8 mouse cellular contexts compared by ENCODE assay signal in genomic region chr15:85652431-85652830, GRCm38 (mm10).
DNase-seq lines count a peak whose midpoint lies in the region; ATAC-seq and TF ChIP-seq lines count a peak whose summit lies in the region.

No protein-coding gene starts in this region.

- no peak overlapping the region for H3K4me3 ChIP-seq in forebrain, embryonic 13.5 days
- no peak overlapping the region for H3K4me3 ChIP-seq in forebrain, embryonic 11.5 days (ENCODE audit: low read depth, low read length)
- H3K4me3 ChIP-seq in limb, embryonic 12.5 days (replicated peaks), result no peak overlapping the region
- no peak overlapping the region for H3K4me3 ChIP-seq in limb, embryonic 10.5 days
- H3K4me3 ChIP-seq in forebrain, postnatal 0 days (ENCODE audit: low read depth, low read length), result no peak overlapping the region
- peak overlapping the region; percentile 30 for H3K4me3 ChIP-seq in myocyte

- no peak for TF ChIP-seq CTCF in forebrain, postnatal 0 days (IDR thresholded peaks at IDR 0.05; ENCODE audit: low read depth)

- no peaks in the 10 kb centered on the region for H3K9me3 ChIP-seq in forebrain, embryonic 13.5 days (replicated peaks)
- H3K9me3 ChIP-seq in forebrain, embryonic 11.5 days (ENCODE audit: control insufficient read depth, low read length), result no peaks in the 10 kb centered on the region
- no peaks in the 10 kb centered on the region for H3K9me3 ChIP-seq in limb, embryonic 12.5 days
- H3K9me3 ChIP-seq in limb, embryonic 10.5 days (replicated peaks), result no peaks in the 10 kb centered on the region
- H3K9me3 ChIP-seq in forebrain, postnatal 0 days (ENCODE audit: low read length), result no peaks in the 10 kb centered on the region

- DNase-seq in forebrain, embryonic 11.5 days (ENCODE audit: low spot score), result no peak
- DNase-seq in limb, embryonic 10.5 days (ENCODE audit: low spot score), result no peak
- DNase-seq in forebrain, postnatal 0 days, result no peak
- no peak for DNase-seq in thymus, postnatal 0 days (ENCODE audit: low spot score)
- DNase-seq in gastrocnemius, postnatal 25 days, result no peak

- H3K4me2 ChIP-seq in forebrain, embryonic 13.5 days, result peak overlapping the region; percentile 70
- H3K4me2 ChIP-seq in forebrain, embryonic 11.5 days (ENCODE audit: low read depth, low read length, severe bottlenecking), result no peak overlapping the region
- 0 out of 2 replicates have a peak overlapping the region, but pooled peaks have one; percentile 52 for H3K4me2 ChIP-seq in limb, embryonic 12.5 days
- peak overlapping the region; percentile 77 for H3K4me2 ChIP-seq in forebrain, postnatal 0 days (ENCODE audit: low read depth)
- peak overlapping the region; percentile 91 for H3K4me2 ChIP-seq in myocyte (ENCODE audit: low read depth)

- WGBS in forebrain, embryonic 13.5 days, result 76% methylated on average over 5 of the region's 5 CpGs
- 80% methylated on average over 5 of the region's 5 CpGs for WGBS in forebrain, embryonic 11.5 days
- 82% methylated on average over 5 of the region's 5 CpGs for WGBS in limb, embryonic 12.5 days
- 88% methylated on average over 5 of the region's 5 CpGs for WGBS in limb, embryonic 10.5 days
- 40% methylated on average over 5 of the region's 5 CpGs for WGBS in forebrain, postnatal 0 days

- peaks cover 58% of the 10 kb centered on the region for H3K4me1 ChIP-seq in forebrain, embryonic 13.5 days
- peaks cover 11% of the 10 kb centered on the region; the same call in 1 of the 2 replicates for H3K4me1 ChIP-seq in forebrain, embryonic 11.5 days (replicated peaks; ENCODE audit: control insufficient read depth, insufficient read depth, low read length)
- peaks cover 30% of the 10 kb centered on the region for H3K4me1 ChIP-seq in limb, embryonic 12.5 days (replicated peaks)
- peaks cover 21% of the 10 kb centered on the region for H3K4me1 ChIP-seq in limb, embryonic 10.5 days
- peaks cover 37% of the 10 kb centered on the region for H3K4me1 ChIP-seq in forebrain, postnatal 0 days (ENCODE audit: insufficient read depth)

- peaks cover 44% of the 10 kb centered on the region for H3K27me3 ChIP-seq in forebrain, embryonic 13.5 days
- H3K27me3 ChIP-seq in forebrain, embryonic 11.5 days (ENCODE audit: control insufficient read depth, insufficient read depth, low read length), result peaks cover 66% of the 10 kb centered on the region
- H3K27me3 ChIP-seq in limb, embryonic 12.5 days, result peaks cover 22% of the 10 kb centered on the region
- H3K27me3 ChIP-seq in limb, embryonic 10.5 days (ENCODE audit: low read depth, poor library complexity, severe bottlenecking), result peaks cover 93% of the 10 kb centered on the region
- no peaks in the 10 kb centered on the region for H3K27me3 ChIP-seq in forebrain, postnatal 0 days (ENCODE audit: insufficient read depth, low read length)
- H3K27me3 ChIP-seq in myocyte (ENCODE audit: control insufficient read depth, insufficient read depth, insufficient read length), result no peaks in the 10 kb centered on the region

- no peak overlapping the region for H3ac ChIP-seq in myocyte (ENCODE audit: control insufficient read depth, insufficient read length)

- 0 out of 2 replicates have a peak, but pooled peaks have one; percentile 2 for ATAC-seq in forebrain, embryonic 13.5 days
- ATAC-seq in forebrain, embryonic 11.5 days (replicated peaks; ENCODE audit: low FRiP score), result no peak
- no peak for ATAC-seq in limb, embryonic 12.5 days (ENCODE audit: insufficient number of reproducible peaks, insufficient read depth, low FRiP score, low TSS enrichment, low read depth)
- ATAC-seq in forebrain, postnatal 0 days, result no peak

- H3K27ac ChIP-seq in forebrain, embryonic 13.5 days, result peak overlapping the region; percentile 99
- no peak overlapping the region for H3K27ac ChIP-seq in forebrain, embryonic 11.5 days (ENCODE audit: low read depth, low read length)
- peak overlapping the region; percentile 94; the same call in 1 of the 2 replicates for H3K27ac ChIP-seq in limb, embryonic 12.5 days
- no peak overlapping the region for H3K27ac ChIP-seq in limb, embryonic 10.5 days
- peak overlapping the region; percentile 99 for H3K27ac ChIP-seq in forebrain, postnatal 0 days (ENCODE audit: low read depth, low read length)

- H3K9ac ChIP-seq in forebrain, embryonic 13.5 days, result peak overlapping the region; percentile 78
- H3K9ac ChIP-seq in forebrain, embryonic 11.5 days (ENCODE audit: low read length), result no peak overlapping the region
- H3K9ac ChIP-seq in limb, embryonic 12.5 days (replicated peaks), result no peak overlapping the region
- peak overlapping the region; percentile 81 for H3K9ac ChIP-seq in forebrain, postnatal 0 days

- TF ChIP-seq POLR2A in myocyte (IDR thresholded peaks at IDR 0.05; ENCODE audit: insufficient read length, low read depth), result no peak

- H3K36me3 ChIP-seq in forebrain, embryonic 13.5 days (ENCODE audit: poor library complexity, severe bottlenecking), result no peaks in the 10 kb centered on the region
- H3K36me3 ChIP-seq in forebrain, embryonic 11.5 days (ENCODE audit: control insufficient read depth, insufficient read depth, low read length), result no peaks in the 10 kb centered on the region
- no peaks in the 10 kb centered on the region for H3K36me3 ChIP-seq in limb, embryonic 12.5 days
- no peaks in the 10 kb centered on the region for H3K36me3 ChIP-seq in limb, embryonic 10.5 days
- H3K36me3 ChIP-seq in forebrain, postnatal 0 days (ENCODE audit: insufficient read depth), result no peaks in the 10 kb centered on the region
- H3K36me3 ChIP-seq in myocyte (ENCODE audit: control insufficient read depth, insufficient read depth), result no peaks in the 10 kb centered on the region

- H3K79me2 ChIP-seq in myocyte (ENCODE audit: control insufficient read depth, insufficient read depth), result peaks cover 33% of the 10 kb centered on the region

TF ChIP-seq in myocyte, 11 proteins besides CTCF, POLR2A, EP300 and RAD21:
- TF ChIP-seq REST (IDR thresholded peaks at IDR 0.05; ENCODE audit: insufficient read depth, insufficient read length) (no peak), TCF12 (IDR thresholded peaks at IDR 0.05; ENCODE audit: insufficient read depth, poor library complexity, severe bottlenecking) (no peak), MYOD1 (IDR thresholded peaks at IDR 0.05; ENCODE audit: control insufficient read depth in 1 of 3, insufficient read length in 2 of 3, low read depth in 2 of 3) (no peak), CEBPB (IDR thresholded peaks at IDR 0.05; ENCODE audit: insufficient read depth, poor library complexity, severe bottlenecking) (no peak), E2F4 (IDR thresholded peaks at IDR 0.05; ENCODE audit: insufficient read depth) (no peak), SRF (IDR thresholded peaks at IDR 0.05; ENCODE audit: control insufficient read depth, insufficient read length, low read depth) (no peak), POLR2AphosphoS2 (IDR thresholded peaks at IDR 0.05; ENCODE audit: insufficient read length, low read depth) (no peak), MYOG (IDR thresholded peaks at IDR 0.05; ENCODE audit: control insufficient read depth in 1 of 3, insufficient read depth in 1 of 3, insufficient read length in 2 of 3, low read depth in 2 of 3) (no peak), USF1 (IDR thresholded peaks at IDR 0.05; ENCODE audit: low read depth) (no peak), MAX (IDR thresholded peaks at IDR 0.05; ENCODE audit: low read depth) (no peak), TCF3 (IDR thresholded peaks at IDR 0.05; ENCODE audit: insufficient read length, low read depth) (no peak)

Comparison
In these comparisons a context has a peak if more than half of its experiments do, and no peak if none do; other contexts are left out.
1. H3K27ac ChIP-seq: peak in forebrain, embryonic 13.5 days (single experiment), limb, embryonic 12.5 days (single experiment) and forebrain, postnatal 0 days (single experiment); none in forebrain, embryonic 11.5 days (single experiment) and limb, embryonic 10.5 days (single experiment).
2. H3K9ac ChIP-seq: peak in forebrain, embryonic 13.5 days (single experiment) and forebrain, postnatal 0 days (single experiment); none in forebrain, embryonic 11.5 days (single experiment) and limb, embryonic 12.5 days (single experiment).